Mouse (Mus musculus) MEL-GATA-1-ER (cell line): ENCODE results near the gene H2al1n.
"Not testable (repeated sequence)": the region's sequence is repeated elsewhere in the genome, so short reads cannot be mapped to it uniquely, and the experiment has no call there.

ENCODE experiments used
- DNase-seq: peaks from one replicate; pipeline ENCODE4 v3.0.0-alpha.2; 2012; ENCODE audit warnings: low read depth; ENCODE audit errors: extremely low read depth

Gene H2al1n

GRCm38 (mm10) chrX:14210848-14211247 is at the start of gene H2al1n:
Gene H2al1n (plus strand): TSS chrX:14211148.
- DNase-seq, result not testable (repeated sequence)

DNA sequence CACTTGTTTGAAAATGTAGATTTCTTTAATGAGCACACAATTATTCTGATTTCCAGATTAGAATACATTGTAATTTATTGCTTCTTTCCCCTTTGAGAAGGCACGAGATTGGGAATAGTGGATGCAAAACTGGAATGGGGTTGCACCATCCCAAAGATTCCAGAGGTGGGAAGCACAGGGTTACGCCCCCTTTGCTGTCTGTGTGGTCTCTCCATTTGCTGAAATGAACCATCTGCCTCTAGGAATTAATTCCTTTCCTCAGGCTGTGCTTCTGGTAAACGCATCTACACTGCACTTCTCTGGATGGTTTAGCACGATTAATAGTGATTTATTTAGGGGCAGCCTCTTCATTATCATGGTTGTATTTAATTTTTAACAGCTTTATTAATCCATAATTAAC is 11.7 kb upstream of the H2al1n start:
- DNase-seq, result no peak

- no peak for DNase-seq
These were observed 4.7 kb upstream of the H2al1n start for GRCm38 (mm10) chrX:14206112-14206875.

GRCm38 (mm10) chrX:14229218-14229617 is 18.3 kb downstream of the H2al1n start:
- no peak for DNase-seq

DNA sequence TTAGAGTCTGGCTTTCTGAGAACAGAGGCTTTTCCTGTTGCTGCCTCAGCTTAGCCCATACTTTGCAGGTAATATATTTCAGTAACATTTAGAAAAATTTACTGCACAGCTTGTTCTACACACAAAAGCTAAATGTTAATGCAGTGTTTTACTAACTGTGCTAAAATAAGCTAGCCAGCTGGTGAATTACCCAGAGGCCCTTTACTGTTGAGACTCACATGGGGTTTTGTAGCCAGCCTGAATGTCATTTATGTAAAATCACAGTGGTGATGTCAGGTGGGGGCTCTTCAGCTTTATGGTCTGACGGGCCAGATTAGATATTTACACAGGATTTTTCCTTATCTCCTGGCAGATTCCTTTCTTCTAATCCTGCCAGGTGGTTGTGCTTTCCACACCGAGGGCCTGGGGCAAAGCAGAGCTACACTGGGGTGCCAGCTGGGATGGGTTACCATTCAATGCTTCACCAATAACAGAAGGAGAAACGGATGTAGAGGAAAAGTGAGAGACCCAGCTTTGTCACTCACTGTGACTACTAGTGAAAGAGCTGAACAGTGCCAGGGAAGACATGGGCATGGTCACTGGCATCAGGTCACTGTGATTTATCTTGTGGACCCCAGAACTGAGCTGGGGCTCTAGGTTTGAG is 48.8 kb downstream of the H2al1n start:
- DNase-seq, result no peak
